18 mouse cellular contexts compared by ENCODE assay signal in genomic region chr7:67168288-67168687, GRCm38 (mm10).
"Had no signal": no experiment of that assay in that cellular context is flagged by ENCODE, and none has a peak within 500 bp of the region (broad histone marks: within the 10 kb centered on the region; RNA-seq: fewer than 3 reads in every experiment).

No protein-coding gene starts in this region.

- H3K4me3 ChIP-seq: limb, embryonic 13.5 days; liver, embryonic 12.5 days; liver, embryonic 15.5 days; lung, embryonic 15.5 days had no signal

- H3K4me2 ChIP-seq: limb, embryonic 13.5 days; liver, embryonic 12.5 days; liver, embryonic 15.5 days; lung, embryonic 15.5 days; midbrain, embryonic 11.5 days had no signal

- H3K27ac ChIP-seq: limb, embryonic 13.5 days; liver, embryonic 12.5 days; liver, embryonic 15.5 days; lung, embryonic 15.5 days; stomach, postnatal 0 days had no signal

- H3K36me3 ChIP-seq: limb, embryonic 13.5 days; liver, embryonic 12.5 days; liver, embryonic 15.5 days; lung, embryonic 15.5 days had no signal

- DNase-seq: kidney, adult 11 months; kidney, adult 8-10 months; kidney, postnatal 14 days; kidney, postnatal 4 days; left cerebral cortex, postnatal 4 days; lung, adult 18-20 months; lung, postnatal 10 days; lung, postnatal 36 days; midbrain, embryonic 14.5 days; thymus, adult 2 months; thymus, postnatal 14 days; thymus, postnatal 4 days had no signal

- H3K9ac ChIP-seq: limb, embryonic 13.5 days; liver, embryonic 12.5 days; liver, embryonic 15.5 days; lung, embryonic 15.5 days had no signal

- H3K9me3 ChIP-seq: limb, embryonic 13.5 days; liver, embryonic 12.5 days; liver, embryonic 15.5 days; lung, embryonic 15.5 days had no signal

- H3K27me3 ChIP-seq: limb, embryonic 13.5 days; liver, embryonic 12.5 days; liver, embryonic 15.5 days; lung, embryonic 15.5 days had no signal

- ATAC-seq: liver, embryonic 12.5 days had no signal

- H3K4me1 ChIP-seq: liver, embryonic 12.5 days; liver, embryonic 15.5 days; lung, embryonic 15.5 days had no signal
